Mouse (Mus musculus) ES-E14 (cell line): ENCODE measurements around the gene Pnma3.

Source experiments
- CHD2 ChIP-seq: IDR thresholded peaks from 2 replicates; pipeline ENCODE4 v1.6.1; 2014; ENCODE audit warnings: mild to moderate bottlenecking, low read depth, low read length, inconsistent platforms
- HCFC1 ChIP-seq: IDR thresholded peaks from 2 replicates; pipeline ENCODE4 v1.6.1; 2012; ENCODE audit warnings: low read length, inconsistent platforms, borderline replicate concordance; ENCODE audit not compliant: insufficient read depth
- MAFK ChIP-seq: IDR thresholded peaks from 2 replicates; pipeline ENCODE4 v1.6.1; 2014; ENCODE audit warnings: mild to moderate bottlenecking, low read depth, low read length, inconsistent platforms; ENCODE audit not compliant: insufficient read depth
- ZC3H11A ChIP-seq: IDR thresholded peaks from 2 replicates; pipeline ENCODE4 v1.6.1; 2012; ENCODE audit warnings: low read depth, mild to moderate bottlenecking, inconsistent platforms, low read length, borderline replicate concordance
- ZNF384 ChIP-seq: IDR thresholded peaks from 2 replicates; pipeline ENCODE4 v1.6.1; 2012; ENCODE audit warnings: low read depth, low read length, inconsistent platforms

- TF ChIP-seq ZNF384, result no peak
- TF ChIP-seq CHD2, result no peak
- TF ChIP-seq ZC3H11A, result no peak
- no peak for TF ChIP-seq HCFC1
- TF ChIP-seq MAFK, result no peak
These were observed 24.9 kb upstream of the Pnma3 start for GRCm38 (mm10) chrX:73039666-73040065.
